Mouse (Mus musculus): ENCODE results near the gene Man2b1. TPM values are rescaled to one million over a fixed set of nuclear protein-coding genes. Genes with fewer than 3 reads are reported as not detected.

Man2b1 gene
- polyA plus RNA-seq, 1 experiment from 2014 or later: 32.7 TPM

DNA sequence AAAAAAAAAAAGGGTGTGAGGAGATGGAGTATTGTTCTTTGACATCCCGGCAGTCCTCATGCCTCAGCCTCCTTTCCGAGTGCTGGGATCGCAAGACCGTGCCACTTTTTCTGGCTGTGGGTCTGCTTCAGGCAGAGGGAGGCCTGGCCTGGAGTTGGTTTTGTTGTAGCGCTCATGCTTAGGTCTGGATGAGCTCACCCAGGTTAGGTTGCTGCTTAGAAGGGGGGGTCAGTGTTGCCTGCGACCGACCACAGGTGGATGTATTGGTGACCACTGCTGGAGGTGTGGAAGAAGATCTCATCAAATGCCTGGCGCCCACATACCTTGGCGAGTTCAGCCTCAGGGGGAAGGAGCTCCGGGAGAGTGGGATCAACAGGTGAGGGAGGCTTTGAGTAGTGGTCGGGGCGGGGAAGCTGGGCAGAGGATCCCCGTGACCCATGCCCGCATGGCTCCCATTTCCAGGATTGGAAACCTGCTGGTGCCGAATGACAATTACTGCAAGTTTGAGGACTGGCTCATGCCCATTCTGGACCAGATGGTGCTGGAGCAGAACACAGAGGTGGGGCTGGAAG, 9.9 kb upstream of the Man2b1 start:
- peaks cover 43% of the 10 kb centered on the region for H3K36me3 ChIP-seq (ENCODE audit: insufficient read depth)
- no peak overlapping the region for H3K27ac ChIP-seq (ENCODE audit: low read depth)
- H3K4me3 ChIP-seq (ENCODE audit: low read depth, low read length): no peak overlapping the region
- no peak for ATAC-seq (ENCODE audit: insufficient read depth)
- no peak for TF ChIP-seq CTCF (IDR thresholded peaks at IDR 0.05; ENCODE audit: low read depth)
- H3K27me3 ChIP-seq (ENCODE audit: insufficient read depth, low read length): no peaks in the 10 kb centered on the region
- peaks cover 6% of the 10 kb centered on the region; the same call in 1 of the 2 replicates for H3K4me1 ChIP-seq (ENCODE audit: insufficient read depth)
- no peaks in the 10 kb centered on the region for H3K9me3 ChIP-seq (ENCODE audit: low read depth, low read length)
- WGBS: 86% methylated on average over 15 of the region's 15 CpGs
- H3K9ac ChIP-seq: no peak overlapping the region
- no peak for DNase-seq
- peak overlapping the region; percentile 81 for H3K4me2 ChIP-seq

DNA sequence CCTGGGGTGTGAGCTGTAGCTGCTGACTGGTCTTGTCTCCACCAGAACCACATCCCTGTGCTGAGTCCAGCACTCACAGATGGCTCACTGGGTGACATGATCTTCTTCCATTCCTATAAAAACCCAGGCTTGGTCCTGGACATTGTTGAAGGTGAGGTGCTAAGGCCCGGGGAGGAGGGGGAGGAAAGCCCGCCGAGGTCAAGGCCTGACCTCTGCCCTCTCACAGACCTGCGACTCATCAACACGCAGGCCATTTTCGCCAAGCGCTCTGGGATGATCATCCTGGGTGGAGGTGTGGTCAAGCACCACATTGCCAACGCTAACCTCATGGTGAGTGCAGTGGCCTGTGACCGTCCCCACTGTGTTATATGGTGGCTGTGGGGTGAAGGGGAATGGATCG, 8.9 kb upstream of the Man2b1 start:
- H3K9me3 ChIP-seq (ENCODE audit: low read depth, low read length): no peaks in the 10 kb centered on the region
- no peak overlapping the region for H3K4me3 ChIP-seq (ENCODE audit: low read depth, low read length)
- no peak overlapping the region for H3K27ac ChIP-seq (ENCODE audit: low read depth)
- no peak for TF ChIP-seq CTCF (IDR thresholded peaks at IDR 0.05; ENCODE audit: low read depth)
- no peaks in the 10 kb centered on the region for H3K27me3 ChIP-seq (ENCODE audit: insufficient read depth, low read length)
- peaks cover 52% of the 10 kb centered on the region for H3K36me3 ChIP-seq (ENCODE audit: insufficient read depth)
- H3K9ac ChIP-seq: no peak overlapping the region
- 75% methylated on average over 10 of the region's 10 CpGs for WGBS
- H3K4me2 ChIP-seq: no peak overlapping the region
- ATAC-seq (ENCODE audit: insufficient read depth) (no peak), DNase-seq (no peak)
- peaks cover 6% of the 10 kb centered on the region; the same call in 1 of the 2 replicates for H3K4me1 ChIP-seq (ENCODE audit: insufficient read depth)

DNA sequence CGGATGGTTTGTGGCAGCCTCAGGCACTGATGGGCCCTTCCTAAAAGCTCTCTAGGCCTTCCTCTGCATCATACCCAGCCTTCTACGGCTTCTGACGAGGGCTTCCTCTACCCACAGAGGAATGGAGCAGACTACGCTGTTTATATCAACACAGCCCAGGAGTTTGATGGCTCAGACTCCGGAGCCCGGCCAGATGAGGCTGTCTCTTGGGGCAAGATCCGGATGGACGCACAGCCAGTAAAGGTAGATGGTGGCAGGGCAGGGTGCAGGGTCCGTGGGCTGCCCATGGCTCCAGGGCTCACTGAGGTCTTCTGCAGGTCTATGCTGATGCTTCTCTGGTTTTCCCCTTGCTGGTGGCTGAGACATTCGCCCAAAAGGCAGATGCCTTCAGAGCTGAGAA, 8.5 kb upstream of the Man2b1 start:
- TF ChIP-seq CTCF (IDR thresholded peaks at IDR 0.05; ENCODE audit: low read depth): no peak
- 87% methylated on average over 10 of the region's 10 CpGs for WGBS
- Histone ChIP-seq H3K4me1 (ENCODE audit: insufficient read depth) (peaks cover 8% of the 10 kb centered on the region; the same call in 1 of the 2 replicates), H3K4me3 (ENCODE audit: low read depth, low read length) (no peak overlapping the region), H3K9me3 (ENCODE audit: low read depth, low read length) (no peaks in the 10 kb centered on the region), H3K27ac (ENCODE audit: low read depth) (no peak overlapping the region), H3K4me2 (no peak overlapping the region), H3K36me3 (ENCODE audit: insufficient read depth) (peaks cover 52% of the 10 kb centered on the region), H3K9ac (no peak overlapping the region), H3K27me3 (ENCODE audit: insufficient read depth, low read length) (no peaks in the 10 kb centered on the region)
- DNase-seq (no peak), ATAC-seq (ENCODE audit: insufficient read depth) (no peak)

DNA sequence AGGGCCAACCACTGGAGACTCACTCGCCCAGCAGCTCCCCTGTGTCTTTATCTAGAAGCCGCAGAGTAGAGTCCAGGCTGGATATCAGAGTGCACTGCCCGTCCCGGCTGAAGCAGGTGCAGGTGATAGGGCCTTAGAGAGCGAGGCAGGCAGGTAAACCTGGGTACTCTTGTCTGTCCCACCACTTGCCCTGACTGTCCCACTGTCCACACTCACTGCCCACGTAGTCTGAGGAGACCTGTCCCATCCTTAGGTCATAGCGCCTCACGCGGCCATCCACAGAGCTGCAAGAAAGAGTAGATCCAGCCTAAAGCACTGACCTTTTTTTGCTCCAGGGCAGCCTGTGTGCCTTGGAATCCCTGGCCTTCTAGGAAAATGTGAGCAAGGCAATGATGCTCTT, 7.1 kb upstream of the Man2b1 start:
- Histone ChIP-seq H3K4me2 (no peak overlapping the region), H3K27ac (ENCODE audit: low read depth) (no peak overlapping the region), H3K36me3 (ENCODE audit: insufficient read depth) (peaks cover 52% of the 10 kb centered on the region), H3K9ac (no peak overlapping the region), H3K4me3 (ENCODE audit: low read depth, low read length) (no peak overlapping the region), H3K4me1 (ENCODE audit: insufficient read depth) (peaks cover 8% of the 10 kb centered on the region; the same call in 1 of the 2 replicates), H3K9me3 (ENCODE audit: low read depth, low read length) (no peaks in the 10 kb centered on the region), H3K27me3 (ENCODE audit: insufficient read depth, low read length) (no peaks in the 10 kb centered on the region)
- DNase-seq: peak; percentile 56
- no peak for ATAC-seq (ENCODE audit: insufficient read depth)
- 71% methylated on average over 9 of the region's 9 CpGs for WGBS
- TF ChIP-seq CTCF (IDR thresholded peaks at IDR 0.05; ENCODE audit: low read depth): peak; percentile 61

DNA sequence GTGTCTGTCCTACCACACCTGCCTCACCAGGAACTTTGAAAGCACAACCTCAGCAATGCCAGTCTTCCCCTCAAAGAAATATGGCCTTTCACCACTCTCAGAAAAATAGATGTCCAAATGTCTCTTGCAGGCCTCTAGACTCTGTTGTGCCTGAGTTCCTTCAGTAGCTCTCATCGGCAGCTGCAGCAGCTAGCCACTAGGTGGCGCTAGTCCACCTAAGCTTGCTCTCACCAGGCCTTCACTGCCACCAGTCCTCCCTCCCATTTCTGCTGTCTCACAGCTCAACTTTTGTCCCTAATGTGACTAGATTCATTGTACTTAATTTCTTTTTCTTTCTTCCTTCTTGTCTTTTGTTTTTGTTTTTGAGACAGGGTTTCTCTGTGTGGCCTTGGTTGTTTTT, 6.1 kb upstream of the Man2b1 start:
- ATAC-seq (ENCODE audit: insufficient read depth) (no peak), DNase-seq (peak; percentile 96)
- Histone ChIP-seq H3K4me2 (no peak overlapping the region), H3K4me3 (ENCODE audit: low read depth, low read length) (no peak overlapping the region), H3K36me3 (ENCODE audit: insufficient read depth) (peaks cover 52% of the 10 kb centered on the region), H3K27me3 (ENCODE audit: insufficient read depth, low read length) (no peaks in the 10 kb centered on the region), H3K27ac (ENCODE audit: low read depth) (no peak overlapping the region), H3K9ac (no peak overlapping the region), H3K4me1 (ENCODE audit: insufficient read depth) (peaks cover 13% of the 10 kb centered on the region; the same call in 1 of the 2 replicates), H3K9me3 (ENCODE audit: low read depth, low read length) (no peaks in the 10 kb centered on the region)
- 0% methylated on average over 2 of the region's 2 CpGs for WGBS
- TF ChIP-seq CTCF (IDR thresholded peaks at IDR 0.05; ENCODE audit: low read depth): peak; percentile 99

DNA sequence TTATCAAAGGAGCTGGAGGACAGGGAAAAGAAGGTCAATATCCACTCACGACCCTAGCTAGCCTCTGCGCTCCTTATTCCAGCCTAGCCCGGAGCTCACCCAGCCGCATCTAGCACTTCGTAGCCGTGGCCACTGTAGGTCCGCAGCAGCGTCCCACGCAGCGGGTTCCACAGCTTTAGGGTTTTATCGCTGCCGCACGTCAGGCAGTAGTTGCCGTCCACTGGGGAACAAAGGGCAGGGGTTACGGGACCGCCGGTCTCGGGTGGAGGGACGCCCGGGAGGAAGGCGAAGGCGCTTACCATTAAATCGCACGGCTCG, 2.9 kb upstream of the Man2b1 start:
- H3K27ac ChIP-seq (ENCODE audit: low read depth): peak overlapping the region; percentile 80; the same call in 1 of the 2 replicates

DNA sequence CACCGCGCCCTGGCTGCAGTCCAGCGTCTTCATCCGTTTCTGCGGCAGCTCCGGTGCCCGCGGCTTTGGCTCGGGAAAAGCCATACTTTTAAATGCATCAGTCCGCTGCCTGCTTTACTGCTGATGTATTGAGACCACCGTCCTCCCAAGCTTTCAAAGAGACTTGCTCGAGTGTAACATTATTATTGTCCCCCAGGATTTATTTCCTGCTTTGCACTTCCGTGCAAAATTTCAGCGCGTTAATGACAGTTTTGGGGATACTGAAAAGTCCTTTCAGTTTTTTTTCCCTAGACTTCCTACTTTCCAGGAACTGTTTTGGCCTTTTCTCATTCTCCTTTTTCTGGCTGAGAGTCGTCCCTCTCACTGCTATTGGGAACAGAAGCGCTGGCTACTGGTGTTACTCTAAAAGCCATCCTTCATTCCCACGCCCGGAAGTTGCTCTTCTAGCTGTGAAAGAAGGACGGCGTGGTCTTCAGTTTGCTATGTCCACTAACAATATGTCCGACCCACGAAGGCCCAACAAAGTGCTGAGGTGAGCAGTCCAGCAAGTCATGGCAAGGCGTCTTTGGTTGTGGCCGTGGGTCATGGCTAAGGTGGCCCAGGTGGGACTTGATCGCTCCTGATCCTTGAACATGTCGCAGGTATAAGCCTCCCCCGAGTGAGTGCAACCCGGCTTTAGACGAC, 2.4 kb upstream of the Man2b1 start, which contains the start of gene Wdr83os:
Gene Wdr83os (plus strand): TSS at position 209 of the 684 bp plus-strand sequence.
- H3K27ac ChIP-seq (ENCODE audit: low read depth): peak within 1 kb of the TSS; percentile 80; the same call in 1 of the 2 replicates
- peak within 1 kb of the TSS; percentile 86 for H3K9ac ChIP-seq
- ATAC-seq (ENCODE audit: insufficient read depth) (peak; percentile 23), DNase-seq (peak; percentile 89)
- H3K27me3 ChIP-seq (ENCODE audit: insufficient read depth, low read length): no peaks in the 10 kb centered on the region
- peak within 1 kb of the TSS; percentile 87 for H3K4me3 ChIP-seq (ENCODE audit: low read depth, low read length)
- TF ChIP-seq CTCF (IDR thresholded peaks at IDR 0.05; ENCODE audit: low read depth): 0 out of 2 replicates have a peak, but pooled peaks have one; percentile 1
- under 1% methylated on average over 30 of the region's 30 CpGs for WGBS
- peak within 1 kb of the TSS; percentile 95 for H3K4me2 ChIP-seq
- peaks cover 13% of the 10 kb centered on the region for H3K4me1 ChIP-seq (ENCODE audit: insufficient read depth)
- H3K9me3 ChIP-seq (ENCODE audit: low read depth, low read length): no peaks in the 10 kb centered on the region
- peaks cover 36% of the 10 kb centered on the region for H3K36me3 ChIP-seq (ENCODE audit: insufficient read depth)

More for the DNA sequence above, 2.9 kb upstream of the Man2b1 start:
- no peaks in the 10 kb centered on the region for H3K9me3 ChIP-seq (ENCODE audit: low read depth, low read length)
- no peak for TF ChIP-seq CTCF (IDR thresholded peaks at IDR 0.05; ENCODE audit: low read depth)
- 1% methylated on average over 25 of the region's 25 CpGs for WGBS
- H3K9ac ChIP-seq: peak overlapping the region; percentile 86
- peaks cover 13% of the 10 kb centered on the region for H3K4me1 ChIP-seq (ENCODE audit: insufficient read depth)
- peaks cover 36% of the 10 kb centered on the region for H3K36me3 ChIP-seq (ENCODE audit: insufficient read depth)
- peak overlapping the region; percentile 87 for H3K4me3 ChIP-seq (ENCODE audit: low read depth, low read length)
- no peak for ATAC-seq (ENCODE audit: insufficient read depth)
- no peak for DNase-seq
- no peaks in the 10 kb centered on the region for H3K27me3 ChIP-seq (ENCODE audit: insufficient read depth, low read length)
- peak overlapping the region; percentile 95 for H3K4me2 ChIP-seq
